Mouse (Mus musculus) embryonic facial prominence, embryonic 13.5 days (tissue): Measurements from ENCODE around the gene Gm49337. TPM values are rescaled to one million over a fixed set of nuclear protein-coding genes. Genes with fewer than 3 reads are reported as not detected.
A peak's percentile ranks its signal among the peaks of the same experiment; 100 is the strongest.

Experiments used
- ATAC-seq: fragments of 200-750 bp; cut with Nextera tagmentation; 2 replicates; pipeline ENCODE4 v1.8.0; 2017; ENCODE audit warnings: low read depth; ENCODE audit not compliant: insufficient number of reproducible peaks, insufficient read depth, low FRiP score, low TSS enrichment
- H3K27ac ChIP-seq: fragments of 300-500 bp; sonication (generic); 2 replicates; pipeline ENCODE4 v1.5.1; 2015; ENCODE audit warnings: moderate library complexity, mild to moderate bottlenecking, inconsistent platforms
- H3K27me3 ChIP-seq: fragments of 300-500 bp; sonication (generic); 2 replicates; pipeline ENCODE4 v1.6.1; 2015; ENCODE audit warnings: mild to moderate bottlenecking, inconsistent platforms
- H3K36me3 ChIP-seq: fragments of 300-500 bp; sonication (generic); 2 replicates; pipeline ENCODE4 v1.6.1; 2015; ENCODE audit warnings: mild to moderate bottlenecking, inconsistent platforms
- H3K4me1 ChIP-seq: fragments of 300-500 bp; sonication (generic); 2 replicates; pipeline ENCODE4 v1.6.1; 2015; ENCODE audit warnings: inconsistent platforms
- H3K4me2 ChIP-seq: fragments of 300-500 bp; sonication (generic); 2 replicates; pipeline ENCODE4 v1.6.1; 2015; ENCODE audit warnings: moderate library complexity, mild to moderate bottlenecking, inconsistent platforms
- H3K4me3 ChIP-seq: fragments of 300-500 bp; sonication (generic); 2 replicates; pipeline ENCODE4 v1.5.1; 2015; ENCODE audit warnings: mild to moderate bottlenecking, inconsistent platforms
- H3K9ac ChIP-seq: fragments of 300-500 bp; sonication (generic); 2 replicates; pipeline ENCODE4 v1.6.1; 2015; ENCODE audit warnings: mild to moderate bottlenecking, inconsistent platforms
- H3K9me3 ChIP-seq: fragments of 300-500 bp; sonication (generic); 2 replicates; pipeline ENCODE4 v1.6.1; 2016; ENCODE audit warnings: inconsistent platforms
- WGBS: fragments of 180-500 bp; shearing (Covaris S2); methylation state at CpG from one replicate; pipeline ENCODE4 v1.1.7; 2015; ENCODE audit warnings: mixed read lengths; 5-methylcytosine and 5-hydroxymethylcytosine counted together
- polyA plus RNA-seq: library from polyadenylated mRNA; unstranded; fragments of >200 nt; fragmentation: Nextera tagmentation; extraction: Ambion mirVana; gene quantifications from 2 replicates; pipeline ENCODE4 v1.2.1, GENCODE M21; 2015

Gm49337 gene
- polyA plus RNA-seq, 1 experiment from 2014 or later = not detected

GRCm38 (mm10) chr4:116143317-116143811 is 29.8 kb upstream of the Gm49337 start:
- peak overlapping the region; percentile 71 for H3K4me3 ChIP-seq
- H3K4me2 ChIP-seq = peak overlapping the region; percentile 91
- H3K4me1 ChIP-seq = peaks cover 14% of the 10 kb centered on the region
- H3K9ac ChIP-seq = peak overlapping the region; percentile 83
- H3K27me3 ChIP-seq = peaks cover 6% of the 10 kb centered on the region; the same call in 1 of the 2 replicates
- H3K9me3 ChIP-seq = no peaks in the 10 kb centered on the region
- H3K27ac ChIP-seq = no peak overlapping the region
- WGBS = 7% methylated on average over 7 of the region's 7 CpGs
- ATAC-seq = no peak
- no peaks in the 10 kb centered on the region for H3K36me3 ChIP-seq

GRCm38 (mm10) chr4:116143891-116144717 is 29.1 kb upstream of the Gm49337 start:
- peaks cover 14% of the 10 kb centered on the region for H3K4me1 ChIP-seq
- WGBS = under 1% methylated on average over 40 of the region's 47 CpGs
- peak overlapping the region; percentile 71 for H3K4me3 ChIP-seq
- no peaks in the 10 kb centered on the region for H3K36me3 ChIP-seq
- no peak overlapping the region for H3K27ac ChIP-seq
- H3K4me2 ChIP-seq = peak overlapping the region; percentile 91
- H3K9me3 ChIP-seq = no peaks in the 10 kb centered on the region
- peak; percentile 58; the same call in 1 of the 2 replicates for ATAC-seq
- peaks cover 6% of the 10 kb centered on the region; the same call in 1 of the 2 replicates for H3K27me3 ChIP-seq
- peak overlapping the region; percentile 83 for H3K9ac ChIP-seq

GRCm38 (mm10) chr4:116149812-116150155 is 23.4 kb upstream of the Gm49337 start:
- Histone ChIP-seq H3K9ac (peak overlapping the region; percentile 93), H3K27me3 (no peaks in the 10 kb centered on the region), H3K9me3 (no peaks in the 10 kb centered on the region), H3K4me3 (peak overlapping the region; percentile 75), H3K27ac (peak overlapping the region; percentile 89), H3K36me3 (peaks cover 30% of the 10 kb centered on the region), H3K4me1 (peaks cover 17% of the 10 kb centered on the region), H3K4me2 (peak overlapping the region; percentile 69)
- WGBS = 18% methylated on average over 6 of the region's 6 CpGs
- no peak for ATAC-seq

- Histone ChIP-seq H3K4me3 (peak overlapping the region; percentile 75), H3K27me3 (no peaks in the 10 kb centered on the region), H3K36me3 (peaks cover 36% of the 10 kb centered on the region), H3K4me2 (peak overlapping the region; percentile 69), H3K9ac (peak overlapping the region; percentile 93), H3K4me1 (peaks cover 15% of the 10 kb centered on the region), H3K9me3 (no peaks in the 10 kb centered on the region), H3K27ac (peak overlapping the region; percentile 89)
- WGBS = under 1% methylated on average over 64 of the region's 73 CpGs
- peak; percentile 85 for ATAC-seq
These were observed 22.9 kb upstream of the Gm49337 start for GRCm38 (mm10) chr4:116150156-116150861.

- no peak for ATAC-seq
- WGBS = 24% methylated on average over 4 of the region's 4 CpGs
- peak overlapping the region; percentile 75 for H3K4me3 ChIP-seq
These were observed 22.3 kb upstream of the Gm49337 start for GRCm38 (mm10) chr4:116150862-116151221.

GRCm38 (mm10) chr4:116151238-116151637 is 21.9 kb upstream of the Gm49337 start, which contains the start of gene Lurap1:
Lurap1 (minus strand) TSS chr4:116151338.
- H3K27ac ChIP-seq = peak within 1 kb of the TSS; percentile 89
- peaks cover 45% of the 10 kb centered on the region for H3K36me3 ChIP-seq
- H3K9me3 ChIP-seq = no peaks in the 10 kb centered on the region
- ATAC-seq = no peak
- no peaks in the 10 kb centered on the region for H3K27me3 ChIP-seq
- peaks cover 15% of the 10 kb centered on the region for H3K4me1 ChIP-seq
- peak within 1 kb of the TSS; percentile 69 for H3K4me2 ChIP-seq
- peak within 1 kb of the TSS; percentile 75 for H3K4me3 ChIP-seq
- 77% methylated on average over 6 of the region's 6 CpGs for WGBS
- H3K9ac ChIP-seq = peak within 1 kb of the TSS; percentile 93

More at GRCm38 (mm10) chr4:116150862-116151221, 22.3 kb upstream of the Gm49337 start:
- H3K9me3 ChIP-seq = no peaks in the 10 kb centered on the region
- peak overlapping the region; percentile 89 for H3K27ac ChIP-seq
- peak overlapping the region; percentile 93 for H3K9ac ChIP-seq
- no peaks in the 10 kb centered on the region for H3K27me3 ChIP-seq
- peak overlapping the region; percentile 69 for H3K4me2 ChIP-seq
- H3K4me1 ChIP-seq = peaks cover 15% of the 10 kb centered on the region
- H3K36me3 ChIP-seq = peaks cover 41% of the 10 kb centered on the region

GRCm38 (mm10) chr4:116152702-116153101 is 20.5 kb upstream of the Gm49337 start:
- Histone ChIP-seq H3K9me3 (no peaks in the 10 kb centered on the region), H3K4me3 (no peak overlapping the region), H3K4me1 (peaks cover 15% of the 10 kb centered on the region), H3K27me3 (no peaks in the 10 kb centered on the region), H3K9ac (no peak overlapping the region), H3K4me2 (no peak overlapping the region), H3K27ac (no peak overlapping the region), H3K36me3 (peaks cover 59% of the 10 kb centered on the region)
- 93% methylated on average over 15 of the region's 15 CpGs for whole genome bisulfite sequencing
- no peak for ATAC-seq

GRCm38 (mm10) chr4:116157882-116158281 is 15.3 kb upstream of the Gm49337 start:
- no peaks in the 10 kb centered on the region for H3K4me1 ChIP-seq
- no peak for ATAC-seq
- no peak overlapping the region for H3K9ac ChIP-seq
- no peak overlapping the region for H3K4me3 ChIP-seq
- WGBS = 79% methylated on average over 2 of the region's 2 CpGs
- no peak overlapping the region for H3K27ac ChIP-seq
- H3K9me3 ChIP-seq = no peaks in the 10 kb centered on the region
- no peak overlapping the region for H3K4me2 ChIP-seq
- H3K36me3 ChIP-seq = peaks cover 81% of the 10 kb centered on the region
- no peaks in the 10 kb centered on the region for H3K27me3 ChIP-seq

- ATAC-seq = no peak
- no peak overlapping the region for H3K4me2 ChIP-seq
- H3K9me3 ChIP-seq = no peaks in the 10 kb centered on the region
- WGBS = 72% methylated on average over 3 of the region's 3 CpGs
- H3K4me3 ChIP-seq = no peak overlapping the region
- peaks cover 61% of the 10 kb centered on the region for H3K36me3 ChIP-seq
- H3K27ac ChIP-seq = no peak overlapping the region
- no peaks in the 10 kb centered on the region for H3K4me1 ChIP-seq
- no peak overlapping the region for H3K9ac ChIP-seq
- no peaks in the 10 kb centered on the region for H3K27me3 ChIP-seq
These were observed 13.3 kb upstream of the Gm49337 start for GRCm38 (mm10) chr4:116159912-116160311.

- Histone ChIP-seq H3K4me3 (no peak overlapping the region), H3K9ac (no peak overlapping the region), H3K36me3 (peaks cover 53% of the 10 kb centered on the region), H3K4me1 (peaks cover 7% of the 10 kb centered on the region), H3K27ac (no peak overlapping the region), H3K27me3 (no peaks in the 10 kb centered on the region), H3K4me2 (no peak overlapping the region), H3K9me3 (no peaks in the 10 kb centered on the region)
- ATAC-seq = no peak
- WGBS = 91% methylated on average over 3 of the region's 3 CpGs
These were observed 12.4 kb upstream of the Gm49337 start for GRCm38 (mm10) chr4:116160769-116161168.

GRCm38 (mm10) chr4:116162142-116162541 is 11.0 kb upstream of the Gm49337 start:
- Histone ChIP-seq H3K9ac (no peak overlapping the region), H3K4me3 (no peak overlapping the region), H3K27ac (no peak overlapping the region), H3K27me3 (no peaks in the 10 kb centered on the region), H3K9me3 (no peaks in the 10 kb centered on the region), H3K4me2 (no peak overlapping the region), H3K36me3 (peaks cover 39% of the 10 kb centered on the region), H3K4me1 (peaks cover 13% of the 10 kb centered on the region)
- no peak for ATAC-seq
- 82% methylated on average over 4 of the region's 4 CpGs for WGBS
